Mouse (Mus musculus) spleen, adult 2 months (tissue): Measurements from ENCODE around the gene Pitpna. TPM values are rescaled to one million over a fixed set of nuclear protein-coding genes. Genes with fewer than 3 reads are reported as not detected.

Experiments
- DNase-seq, 2 experiments: peaks; one replicate each; pipeline versions ENCODE4 v3.0.0 to v3.0.0-alpha.2; 2012 to 2021; ENCODE audit warnings: low spot score in 2 of 2, low read depth in 1 of 2
- H3K27ac ChIP-seq: fragments of 200-500 bp; 2 replicates; pipeline ENCODE4 v1.5.1; 2012; ENCODE audit warnings: low read length, inconsistent platforms; ENCODE audit not compliant: insufficient read depth
- H3K27me3 ChIP-seq: fragments of 200-500 bp; 2 replicates; pipeline ENCODE4 v1.6.1; 2012; ENCODE audit warnings: mild to moderate bottlenecking, moderate library complexity, low read length, inconsistent platforms; ENCODE audit not compliant: control insufficient read depth, insufficient read depth
- H3K36me3 ChIP-seq: fragments of 200-500 bp; 2 replicates; pipeline ENCODE4 v1.6.1; 2012; ENCODE audit warnings: mild to moderate bottlenecking, low read length, inconsistent platforms; ENCODE audit not compliant: control insufficient read depth, insufficient read depth
- H3K4me1 ChIP-seq: fragments of 200-500 bp; 2 replicates; pipeline ENCODE4 v1.6.1; 2011; ENCODE audit warnings: inconsistent platforms; ENCODE audit not compliant: control insufficient read depth, insufficient read depth, insufficient read length
- H3K4me3 ChIP-seq: fragments of 200-500 bp; 2 replicates; pipeline ENCODE4 v1.5.1; 2011; ENCODE audit warnings: mild to moderate bottlenecking, inconsistent platforms; ENCODE audit not compliant: insufficient read depth, insufficient read length; ENCODE audit errors: extremely low read depth
- CTCF ChIP-seq: fragments of 200-500 bp; IDR thresholded peaks from 2 replicates; pipeline ENCODE4 v1.5.1; 2011; ENCODE audit warnings: mild to moderate bottlenecking, inconsistent platforms; ENCODE audit not compliant: insufficient read depth, insufficient read length, insufficient replicate concordance; ENCODE audit errors: extremely low read depth
- POLR2A ChIP-seq: fragments of 200-500 bp; IDR thresholded peaks from 2 replicates; pipeline ENCODE4 v1.6.1; 2011; ENCODE audit warnings: low read depth, low read length, inconsistent platforms
- WGBS: fragments of 180-500 bp; shearing (Covaris S2); methylation state at CpG from one replicate; pipeline ENCODE4 v1.1.7; 2018; 5-methylcytosine and 5-hydroxymethylcytosine counted together
- polyA plus RNA-seq: library from polyadenylated mRNA; depleted of rRNA; stranded (reverse); fragments of >200 nt; gene quantifications from 2 replicates; pipeline ENCODE4 v1.2.3, GENCODE M21; 2012

Pitpna gene
- polyA plus RNA-seq, 1 experiment: 51.7 TPM

- no peaks in the 10 kb centered on the region for H3K36me3 ChIP-seq
- no peak for DNase-seq
- no peak overlapping the region for H3K4me3 ChIP-seq
- WGBS: 82% methylated on average over 7 of the region's 7 CpGs
- TF ChIP-seq CTCF: no peak
- no peak for TF ChIP-seq POLR2A
- H3K27ac ChIP-seq: no peak overlapping the region
- no peaks in the 10 kb centered on the region; the same call in 1 of the 2 replicates for H3K4me1 ChIP-seq
- H3K27me3 ChIP-seq: no peaks in the 10 kb centered on the region
These were observed 6.3 kb upstream of the Pitpna start for GRCm38 (mm10) chr11:75581495-75582149.

- 75% methylated on average over 2 of the region's 2 CpGs for WGBS
- no peaks in the 10 kb centered on the region for H3K36me3 ChIP-seq
These were observed 4.4 kb upstream of the Pitpna start for GRCm38 (mm10) chr11:75583521-75583920.

GRCm38 (mm10) chr11:75585061-75585460, 2.8 kb upstream of the Pitpna start:
- 0 out of 2 replicates have a peak, but pooled peaks cover under 1% of the 10 kb centered on the region for H3K36me3 ChIP-seq
- H3K4me3 ChIP-seq: no peak overlapping the region
- TF ChIP-seq CTCF (no peak), POLR2A (no peak)
- H3K27me3 ChIP-seq: no peaks in the 10 kb centered on the region
- peaks cover 10% of the 10 kb centered on the region; the same call in 1 of the 2 replicates for H3K4me1 ChIP-seq
- no peak for DNase-seq
- 20% methylated on average over 4 of the region's 4 CpGs for WGBS
- no peak overlapping the region for H3K27ac ChIP-seq

More at GRCm38 (mm10) chr11:75583521-75583920, 4.4 kb upstream of the Pitpna start:
- Histone ChIP-seq H3K4me3 (no peak overlapping the region), H3K4me1 (no peaks in the 10 kb centered on the region; the same call in 1 of the 2 replicates), H3K27me3 (no peaks in the 10 kb centered on the region), H3K27ac (no peak overlapping the region)
- no peak for TF ChIP-seq CTCF
- TF ChIP-seq POLR2A: no peak
- DNase-seq: no peak

- no peak overlapping the region for H3K27ac ChIP-seq
- TF ChIP-seq CTCF (no peak), POLR2A (no peak)
- peaks cover 11% of the 10 kb centered on the region; the same call in 1 of the 2 replicates for H3K4me1 ChIP-seq
- no peak for DNase-seq
- H3K27me3 ChIP-seq: no peaks in the 10 kb centered on the region
- WGBS: 85% methylated on average over 5 of the region's 5 CpGs
- no peak overlapping the region for H3K4me3 ChIP-seq
- 0 out of 2 replicates have a peak, but pooled peaks cover 2% of the 10 kb centered on the region for H3K36me3 ChIP-seq
These were observed 1.9 kb upstream of the Pitpna start for GRCm38 (mm10) chr11:75585978-75586377.

GRCm38 (mm10) chr11:75586963-75587362, 934 bp upstream of the Pitpna start:
- 89% methylated on average over 5 of the region's 5 CpGs for WGBS
- Histone ChIP-seq H3K4me3 (no peak overlapping the region), H3K27me3 (no peaks in the 10 kb centered on the region), H3K36me3 (0 out of 2 replicates have a peak, but pooled peaks cover 2% of the 10 kb centered on the region), H3K27ac (peak overlapping the region; percentile 97), H3K4me1 (peaks cover 13% of the 10 kb centered on the region; the same call in 1 of the 2 replicates)
- DNase-seq: no peak
- TF ChIP-seq POLR2A (no peak), CTCF (no peak)

GRCm38 (mm10) chr11:75588285-75588941, 516 bp downstream of the Pitpna start:
- WGBS: 2% methylated on average over 37 of the region's 37 CpGs
- Histone ChIP-seq H3K4me1 (peaks cover 18% of the 10 kb centered on the region; the same call in 1 of the 2 replicates), H3K4me3 (peak overlapping the region; percentile 80), H3K36me3 (peaks cover 2% of the 10 kb centered on the region), H3K27ac (peak overlapping the region; percentile 97), H3K27me3 (no peaks in the 10 kb centered on the region)
- TF ChIP-seq POLR2A (no peak), CTCF (no peak)
- DNase-seq: peak in 1 of 2 experiments; percentile 74
